Mouse (Mus musculus) cerebellum, postnatal 10 days (tissue): ENCODE measurements around the gene Capn1.

Experiments
- DNase-seq, 2 experiments: peaks; one replicate each; pipeline ENCODE4 v3.0.0; 2021; ENCODE audit warnings: mixed read lengths in 2 of 2

Gene Capn1

DNA sequence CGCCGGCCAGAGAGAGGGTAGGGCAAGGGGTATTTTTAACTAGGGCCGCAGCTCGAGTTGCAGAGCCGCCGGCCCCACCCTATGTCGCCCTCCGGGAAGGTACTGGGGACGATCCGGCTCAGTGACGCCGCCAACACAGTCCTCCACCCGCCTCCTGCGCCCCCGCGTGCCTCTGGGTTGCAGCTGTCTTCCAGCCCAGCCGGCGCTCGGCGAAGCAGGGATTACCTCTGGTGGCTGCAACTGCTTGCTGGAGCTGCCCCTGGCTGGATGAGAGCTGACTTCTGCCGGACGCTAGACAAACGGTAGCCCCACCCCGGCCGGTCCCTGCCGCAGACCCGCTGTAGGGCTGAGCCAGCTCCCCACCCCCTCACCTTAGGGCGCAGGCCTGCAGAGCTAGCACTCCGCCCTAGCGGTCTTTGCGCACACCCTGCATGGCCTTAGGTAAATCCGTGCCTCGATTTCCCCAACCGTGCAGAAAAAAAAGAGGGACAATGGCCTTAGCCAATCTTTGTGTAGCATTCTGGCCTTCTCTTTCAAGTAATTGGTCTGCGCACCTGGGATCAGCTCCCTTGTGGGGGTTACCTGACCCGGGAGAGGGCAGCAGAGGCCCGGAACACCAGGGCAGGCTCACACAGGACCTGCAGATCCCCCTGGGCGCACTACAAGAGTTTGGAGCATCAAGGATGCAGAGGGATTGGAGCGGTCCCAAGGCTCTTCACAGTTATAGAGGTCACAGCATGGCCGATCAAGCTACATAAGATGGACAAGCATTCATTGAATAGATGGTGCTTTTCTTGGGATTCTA, at the start of gene Capn1:
TSS of gene Capn1 (minus strand) at position 387 of the 805 bp plus-strand sequence.
- peak; percentile 75 to 80 for DNase-seq

- no peak for DNase-seq
These were observed 47.4 kb upstream of the Capn1 start for GRCm38 (mm10) chr19:6063081-6063480.

- no peak for DNase-seq
These were observed 46.7 kb upstream of the Capn1 start for GRCm38 (mm10) chr19:6062418-6062817.

DNA sequence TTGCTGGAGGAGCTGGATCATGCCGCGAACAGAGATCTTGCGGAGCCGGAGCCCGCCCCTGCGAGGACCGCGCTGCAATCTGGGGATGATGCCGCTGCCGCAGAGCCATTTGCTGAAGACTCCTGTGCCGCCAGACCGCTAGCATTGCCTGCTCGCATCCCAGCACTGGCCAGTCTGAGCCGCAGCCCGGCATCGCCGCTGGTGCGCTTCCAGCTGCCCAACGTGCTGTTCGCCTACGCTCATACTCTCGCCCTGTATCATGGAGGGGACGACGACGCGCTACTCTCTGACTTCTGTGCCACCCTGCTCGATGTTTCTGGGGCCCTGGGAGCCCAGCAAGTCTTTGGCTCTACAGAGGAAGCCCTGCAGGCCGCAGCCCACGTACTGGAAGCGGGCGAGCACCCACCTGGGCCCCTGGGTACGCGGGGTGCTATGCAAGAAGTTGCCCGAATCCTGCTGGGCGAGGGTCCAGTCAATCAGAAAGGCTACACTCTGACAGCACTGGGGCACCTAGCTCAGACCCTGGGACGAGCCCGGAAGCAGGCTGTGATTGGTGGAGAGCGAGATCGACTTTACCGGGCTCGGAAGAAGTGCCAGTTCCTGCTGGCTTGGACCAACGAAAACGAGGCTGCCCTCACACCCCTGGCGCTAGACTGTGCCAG, 46.1 kb upstream of the Capn1 start:
- DNase-seq, result peak; percentile 73 to 78

GRCm38 (mm10) chr19:6061021-6061533, 45.4 kb upstream of the Capn1 start, which contains the start of gene Znhit2:
Gene Znhit2 (plus strand): TSS chr19:6061192.
- DNase-seq, result peak; percentile 91 to 94

DNA sequence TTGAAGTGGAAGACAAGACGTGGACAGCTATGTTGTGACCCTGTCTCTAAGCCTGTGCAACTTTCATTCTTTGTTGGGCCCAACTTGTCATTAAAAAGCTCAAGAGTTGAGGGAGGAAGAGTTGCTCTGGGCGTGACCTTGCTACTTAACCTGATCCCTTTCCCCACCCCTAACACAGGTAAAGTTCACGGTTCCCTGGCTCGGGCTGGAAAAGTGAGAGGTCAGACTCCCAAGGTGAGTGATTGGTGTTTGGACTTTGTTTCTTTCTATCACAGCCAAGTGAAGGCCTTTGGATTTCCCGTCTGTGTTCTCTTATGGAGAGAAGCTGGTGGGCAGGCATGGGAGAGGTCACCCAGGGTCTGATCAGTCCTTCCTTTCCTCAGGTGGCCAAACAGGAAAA, 43.3 kb upstream of the Capn1 start:
- no peak for DNase-seq

- DNase-seq, result no peak
These were observed 42.8 kb upstream of the Capn1 start for GRCm38 (mm10) chr19:6058513-6058912.

GRCm38 (mm10) chr19:6057313-6058096, 41.8 kb upstream of the Capn1 start, which contains the start of the genes Mrpl49 and Fau:
Gene Mrpl49 (minus strand): TSS chr19:6057785.
Gene Fau (plus strand): TSS chr19:6057844.
- peak; percentile 100 for DNase-seq

GRCm38 (mm10) chr19:6056696-6057095, 41.0 kb upstream of the Capn1 start:
- DNase-seq, result no peak

GRCm38 (mm10) chr19:6054296-6054695, 38.6 kb upstream of the Capn1 start:
- no peak for DNase-seq

DNA sequence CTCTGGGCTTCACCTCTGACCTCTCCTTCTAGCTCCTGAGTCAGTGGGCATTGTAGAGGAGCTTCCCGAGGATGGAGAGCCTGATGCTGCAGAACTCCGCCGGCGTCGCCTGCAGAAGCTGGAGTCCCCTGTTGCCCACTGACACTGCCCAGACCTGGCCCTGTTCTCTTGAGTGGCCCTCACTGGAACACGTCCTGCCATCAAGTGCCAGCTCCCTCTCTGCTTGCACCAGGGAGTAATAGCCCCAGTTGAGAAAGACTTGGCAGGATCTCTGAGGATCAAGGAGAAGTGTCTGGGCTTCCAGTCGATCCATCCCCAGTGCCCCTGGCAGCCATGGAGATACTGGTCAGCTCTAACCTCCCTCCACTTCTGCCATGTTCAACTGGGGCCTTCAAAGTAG, 36.8 kb upstream of the Capn1 start:
- no peak for DNase-seq

DNA sequence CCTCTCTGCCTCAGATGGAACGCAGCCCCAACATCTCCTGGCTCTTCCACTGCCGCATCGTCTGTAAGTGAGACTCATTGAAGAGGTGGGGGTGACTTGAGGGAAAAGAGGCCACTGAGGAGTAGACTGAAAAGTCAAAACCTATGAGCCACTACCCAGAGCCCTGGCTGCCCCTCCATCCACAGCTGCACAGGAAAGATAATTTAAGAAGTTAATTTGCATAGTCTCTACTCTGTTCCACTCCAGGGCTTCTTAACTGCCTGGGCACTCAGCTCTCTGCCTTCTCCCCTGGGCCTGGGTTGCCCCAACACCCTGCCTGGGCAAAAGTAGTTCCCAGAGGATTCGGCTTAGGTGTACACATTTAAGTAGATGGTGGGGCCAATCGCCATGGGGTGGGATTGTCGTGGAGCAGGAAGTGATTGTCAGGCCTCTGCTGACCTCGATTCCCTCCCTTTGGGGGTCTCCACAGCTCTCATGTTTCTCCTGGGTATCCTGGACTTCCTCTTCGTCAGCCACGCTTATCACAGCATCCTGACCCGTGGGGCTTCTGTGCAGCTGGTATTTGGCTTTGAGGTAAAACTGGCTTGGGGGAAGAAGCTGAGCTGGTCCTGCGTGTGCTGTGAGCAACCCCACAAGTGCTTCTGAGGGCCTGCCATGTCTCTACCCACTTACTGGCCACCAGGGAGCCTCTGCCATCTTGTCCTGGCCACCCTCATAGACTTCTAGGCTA, 33.1 kb upstream of the Capn1 start:
- peak in 1 of 2 experiments; percentile 7 for DNase-seq

DNA sequence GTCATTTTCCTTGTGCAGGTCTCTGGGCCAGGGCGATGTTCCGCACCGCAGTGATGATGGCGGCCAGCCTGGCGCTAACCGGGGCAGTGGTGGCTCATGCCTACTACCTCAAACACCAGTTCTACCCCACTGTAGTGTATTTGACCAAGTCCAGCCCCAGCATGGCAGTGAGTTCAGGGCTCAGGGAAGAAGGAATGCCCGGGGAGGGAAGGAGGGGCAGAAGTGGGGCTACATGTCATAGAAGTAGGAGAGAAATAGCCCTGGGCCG, 32.1 kb upstream of the Capn1 start:
- peak; percentile 26 to 29 for DNase-seq

- peak in 1 of 2 experiments; percentile 53 for DNase-seq
These were observed 31.6 kb upstream of the Capn1 start for GRCm38 (mm10) chr19:6047154-6047898.

DNA sequence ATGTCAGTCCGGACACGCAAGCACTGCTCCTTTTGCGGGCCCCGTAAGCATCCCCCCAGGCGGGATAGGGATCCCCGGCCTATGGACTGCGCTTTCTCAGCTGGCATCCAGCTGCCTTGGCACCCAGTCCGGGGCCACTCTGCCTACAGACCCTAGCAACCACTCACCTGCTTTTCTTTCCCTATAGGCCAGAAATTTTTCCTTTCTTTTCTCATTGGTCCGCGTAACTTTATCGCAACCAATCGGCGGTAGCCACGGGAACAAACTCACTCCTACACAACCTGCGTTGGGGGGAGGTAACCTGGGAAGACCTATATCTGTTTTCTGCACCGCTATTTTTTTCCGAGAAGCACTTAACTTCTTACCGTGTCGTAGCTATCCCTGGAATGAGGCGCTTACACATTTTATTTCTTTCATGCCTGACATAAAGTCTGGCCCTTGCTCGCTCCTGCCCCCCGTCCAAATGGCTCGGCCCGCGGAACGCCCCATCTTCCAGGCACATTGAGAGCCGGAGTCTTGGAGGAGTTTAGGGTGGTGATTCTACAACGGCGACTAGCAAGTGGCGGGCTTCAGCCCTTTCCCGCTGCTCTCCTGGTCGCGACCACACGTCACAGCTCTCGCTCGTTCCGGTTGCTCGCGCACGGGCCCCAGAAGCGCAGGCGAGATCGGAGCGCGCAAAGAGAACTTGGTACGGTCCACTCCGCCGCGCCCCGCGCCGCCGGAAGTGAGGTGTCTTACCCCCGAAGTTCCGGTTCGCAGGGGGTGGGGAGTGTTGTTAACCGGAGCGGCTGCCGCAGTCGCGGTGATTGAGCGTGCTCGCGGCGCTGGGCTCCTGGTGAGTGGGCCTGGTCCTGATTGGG, 30.8 kb upstream of the Capn1 start, which contains the start of gene Syvn1:
TSS of gene Syvn1 (plus strand) at position 283 of the 860 bp plus-strand sequence.
- DNase-seq, result peak; percentile 95

GRCm38 (mm10) chr19:6045366-6046293, 29.9 kb upstream of the Capn1 start:
- no peak for DNase-seq

- peak in 1 of 2 experiments; percentile 53 for DNase-seq
These were observed 28.4 kb upstream of the Capn1 start for GRCm38 (mm10) chr19:6044102-6044501.

DNA sequence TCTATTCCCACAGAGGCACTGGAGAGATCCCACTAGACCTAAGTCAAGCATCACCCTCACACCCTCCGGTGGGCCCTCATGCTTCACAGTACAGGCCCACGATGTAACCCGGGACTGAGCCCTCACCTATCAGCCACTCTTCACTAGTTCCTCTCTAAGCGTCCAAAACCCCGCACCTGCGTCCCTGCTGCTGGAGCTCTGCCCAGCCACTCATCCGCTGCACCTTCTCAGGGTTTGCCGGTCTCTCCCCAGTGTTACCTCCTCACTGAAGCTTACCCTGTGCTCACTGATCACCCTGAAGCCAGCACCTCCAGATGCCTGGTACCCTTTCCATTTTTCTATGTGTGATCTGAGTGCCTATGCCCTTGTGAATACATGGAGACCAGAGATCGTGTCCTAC, 26.6 kb upstream of the Capn1 start:
- DNase-seq, result no peak

DNA sequence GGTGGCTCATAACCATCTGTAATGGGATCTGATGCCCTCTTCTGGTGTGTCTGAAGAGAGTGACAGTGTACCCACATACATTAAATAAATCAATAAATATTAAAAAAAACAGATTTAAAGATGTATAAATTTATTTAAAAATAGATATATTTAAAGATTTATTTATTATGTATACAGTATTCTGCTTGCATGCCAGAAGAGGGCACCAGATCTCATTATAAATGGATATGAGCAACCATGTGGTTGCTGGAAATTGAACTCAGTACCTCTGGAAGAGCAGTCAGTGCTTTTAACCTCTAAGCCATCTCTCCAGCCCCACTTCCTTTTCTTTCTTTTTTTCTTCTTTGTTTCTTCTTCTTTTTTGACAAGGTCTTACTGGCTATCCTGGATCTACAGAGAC, 24.3 kb upstream of the Capn1 start:
- DNase-seq, result no peak
